Comparison of ENCODE assay signal across 8 mouse cellular contexts in genomic region chr3:115673663-115674157, GRCm38 (mm10). TPM values are rescaled to one million over a fixed set of nuclear protein-coding genes. Genes with fewer than 3 reads are reported as not detected.
A peak's percentile ranks its signal among the peaks of the same experiment; 100 is the strongest.
DNase-seq lines count a peak whose midpoint lies in the region; ATAC-seq and TF ChIP-seq lines count a peak whose summit lies in the region.

No protein-coding gene starts in this region.

- peaks cover 9% of the 10 kb centered on the region; the same call in 1 of the 2 replicates for H3K4me1 ChIP-seq in liver, postnatal 0 days (ENCODE audit: insufficient read depth)
- H3K4me1 ChIP-seq in stomach, embryonic 15.5 days: no peaks in the 10 kb centered on the region
- H3K4me1 ChIP-seq in forebrain, embryonic 14.5 days (ENCODE audit: control insufficient read depth, insufficient read depth, low read length): 0 out of 2 replicates have a peak, but pooled peaks cover 3% of the 10 kb centered on the region

- no peak overlapping the region for H3K9ac ChIP-seq in liver, postnatal 0 days (replicated peaks)
- H3K9ac ChIP-seq in stomach, embryonic 15.5 days: no peak overlapping the region
- H3K9ac ChIP-seq in forebrain, embryonic 14.5 days (ENCODE audit: low read length): no peak overlapping the region

- 28% methylated on average over 13 of the region's 13 CpGs for WGBS in liver, postnatal 0 days (ENCODE audit: insufficient replicate concordance)
- WGBS in stomach, embryonic 15.5 days: 26% methylated on average over 13 of the region's 13 CpGs
- 70% methylated on average over 13 of the region's 13 CpGs for WGBS in forebrain, embryonic 14.5 days

- no peak overlapping the region for H3K27ac ChIP-seq in liver, postnatal 0 days (ENCODE audit: low read depth)
- no peak overlapping the region for H3K27ac ChIP-seq in stomach, embryonic 15.5 days
- H3K27ac ChIP-seq in forebrain, embryonic 14.5 days (ENCODE audit: low read depth, low read length): no peak overlapping the region

- DNase-seq in kidney, adult 8-10 months: peak; percentile 4 to 11
- DNase-seq in kidney, postnatal 25 days: no peak
- peak; percentile 70 for DNase-seq in fibroblast of lung, adult 2 months (ENCODE audit: low read depth)
- DNase-seq in liver, postnatal 0 days: no peak
- DNase-seq in forebrain, embryonic 14.5 days (ENCODE audit: low spot score): no peak
- DNase-seq in urinary bladder, postnatal 25 days (ENCODE audit: low spot score): no peak
- DNase-seq in ovary, postnatal 14 days (ENCODE audit: low spot score): no peak

- TF ChIP-seq CTCF in liver, postnatal 0 days (IDR thresholded peaks at IDR 0.05; ENCODE audit: low read depth): no peak

- no peaks in the 10 kb centered on the region for H3K27me3 ChIP-seq in liver, postnatal 0 days (ENCODE audit: insufficient read depth, low read length)
- H3K27me3 ChIP-seq in stomach, embryonic 15.5 days (replicated peaks): no peaks in the 10 kb centered on the region
- H3K27me3 ChIP-seq in forebrain, embryonic 14.5 days (replicated peaks; ENCODE audit: control insufficient read depth, insufficient read depth, low read length): no peaks in the 10 kb centered on the region

- H3K36me3 ChIP-seq in liver, postnatal 0 days (replicated peaks; ENCODE audit: insufficient read depth, low read length): no peaks in the 10 kb centered on the region
- no peaks in the 10 kb centered on the region for H3K36me3 ChIP-seq in stomach, embryonic 15.5 days
- H3K36me3 ChIP-seq in forebrain, embryonic 14.5 days (ENCODE audit: control insufficient read depth, insufficient read depth, low read length): no peaks in the 10 kb centered on the region

- no peak for TF ChIP-seq EP300 in liver, postnatal 0 days (IDR thresholded peaks at IDR 0.05; ENCODE audit: low read depth)

- ATAC-seq in liver, postnatal 0 days: 0 out of 2 replicates have a peak, but pooled peaks have one; percentile 12
- ATAC-seq in stomach, embryonic 15.5 days (ENCODE audit: insufficient read depth, low FRiP score, low read depth): no peak
- ATAC-seq in forebrain, embryonic 14.5 days: no peak

- H3K9me3 ChIP-seq in liver, postnatal 0 days (ENCODE audit: low read length): no peaks in the 10 kb centered on the region
- no peaks in the 10 kb centered on the region for H3K9me3 ChIP-seq in stomach, embryonic 15.5 days
- no peaks in the 10 kb centered on the region for H3K9me3 ChIP-seq in forebrain, embryonic 14.5 days (replicated peaks; ENCODE audit: control insufficient read depth, low read length)

- no peak overlapping the region for H3K4me3 ChIP-seq in liver, postnatal 0 days (ENCODE audit: low read depth, low read length)
- H3K4me3 ChIP-seq in stomach, embryonic 15.5 days (replicated peaks): no peak overlapping the region
- H3K4me3 ChIP-seq in forebrain, embryonic 14.5 days (ENCODE audit: low read depth, low read length): no peak overlapping the region

- peak overlapping the region; percentile 49 for H3K4me2 ChIP-seq in liver, postnatal 0 days (ENCODE audit: low read depth, low read length)
- H3K4me2 ChIP-seq in stomach, embryonic 15.5 days: peak overlapping the region; percentile 24
- H3K4me2 ChIP-seq in forebrain, embryonic 14.5 days (ENCODE audit: low read length): no peak overlapping the region

RNA-seq across cellular contexts. Expression of gene S1pr1, which starts 41.2 kb away (rescaled TPM):
- 10.3 and 11.1 TPM in 2 replicates for polyA plus RNA-seq in liver, postnatal 0 days (2015; fragmentation: Nextera tagmentation; extraction: Ambion mirVana)
- 16.9 and 17.4 TPM in 2 replicates for polyA plus RNA-seq in stomach, embryonic 15.5 days (2015; fragmentation: Nextera tagmentation; extraction: Ambion mirVana)
- 21.2 and 24.5 TPM in 2 replicates for polyA plus RNA-seq in forebrain, embryonic 14.5 days (2014; fragmentation: Nextera tagmentation; extraction: Ambion mirVana)

Comparison
In these comparisons a context has a peak if more than half of its experiments do, and no peak if none do; other contexts are left out.
1. DNase-seq: peak in kidney, adult 8-10 months (2 of 2) and fibroblast of lung, adult 2 months (single experiment); none in kidney, postnatal 25 days (0 of 2), liver, postnatal 0 days (single experiment), forebrain, embryonic 14.5 days (single experiment), urinary bladder, postnatal 25 days (single experiment) and ovary, postnatal 14 days (single experiment).